Mouse (Mus musculus): ENCODE measurements around the gene Olfr1109. TPM values are rescaled to one million over a fixed set of nuclear protein-coding genes. Genes with fewer than 3 reads are reported as not detected.

Gene Olfr1109
- not detected for total RNA-seq (2021)

- intact Hi-C loops (cut with DNase I), result no loop called here
- no peak for DNase-seq
Measured at GRCm38 (mm10) chr2:87095908-87096307, at the start of gene Olfr1109. Gene Olfr1109 (minus strand): TSS chr2:87096008.

GRCm38 (mm10) chr2:87140200-87140599, 44.4 kb upstream of the Olfr1109 start, which contains the start of gene Olfr1110:
Gene Olfr1110 (minus strand): TSS chr2:87140300.
- intact Hi-C loops (cut with DNase I), result no loop called here
- no peak for DNase-seq

DNA sequence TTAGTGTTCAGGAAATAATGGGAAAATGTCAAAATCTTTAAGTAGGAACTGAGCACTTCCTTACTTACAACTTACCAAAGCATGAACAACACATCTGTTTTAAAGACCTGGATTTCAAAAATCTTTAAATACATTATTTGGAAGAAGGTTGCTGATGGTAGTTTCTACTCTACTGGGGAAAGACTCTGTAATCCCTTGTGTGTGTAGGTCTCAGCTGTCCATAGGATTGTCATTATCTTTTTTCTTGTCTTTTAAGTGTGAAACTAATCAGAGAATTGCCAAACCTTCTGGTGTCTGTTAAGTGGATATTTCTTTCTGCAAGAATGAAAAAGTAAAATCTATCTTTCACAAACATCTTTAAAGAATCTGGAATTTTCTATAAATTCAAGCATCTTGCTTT, 18.7 kb upstream of the Olfr1109 start, which contains the start of gene Olfr259:
TSS of gene Olfr259 (minus strand) at position 101 of the 400 bp plus-strand sequence.
- intact Hi-C loops (cut with DNase I), result no loop called here

DNA sequence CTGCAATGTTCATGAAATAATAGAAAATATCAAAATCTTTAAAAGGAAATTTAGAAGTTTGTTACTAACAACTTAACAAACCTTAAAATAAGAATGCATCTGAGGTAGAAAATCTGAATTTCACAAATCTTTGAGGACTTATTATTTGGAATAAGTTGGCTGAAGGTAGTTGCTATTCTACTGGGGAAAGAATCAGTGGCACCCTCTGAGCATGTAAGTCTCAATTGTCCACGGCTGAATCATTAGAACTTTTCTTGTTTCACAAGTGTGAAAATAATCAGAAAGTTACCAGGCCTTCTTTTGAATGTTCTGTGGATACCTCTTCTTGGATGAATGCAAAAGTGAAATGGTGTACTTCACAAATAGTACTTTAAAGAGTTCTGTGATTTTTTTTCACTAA, 20.1 kb downstream of the Olfr1109 start, which contains the start of gene Olfr1107:
TSS of gene Olfr1107 (minus strand) at position 101 of the 400 bp plus-strand sequence.
- intact Hi-C loops (cut with DNase I), result no loop called here
- DNase-seq, result no peak

More for the DNA sequence above, 18.7 kb upstream of the Olfr1109 start, which contains the start of gene Olfr259:
- DNase-seq, result no peak

- intact Hi-C loops (cut with DNase I), result no loop called here
Measured at GRCm38 (mm10) chr2:87052173-87052572, 43.6 kb downstream of the Olfr1109 start, which contains the start of gene Olfr1106. Gene Olfr1106 (minus strand): TSS chr2:87052273.

More at GRCm38 (mm10) chr2:87052173-87052572, 43.6 kb downstream of the Olfr1109 start, which contains the start of gene Olfr1106:
- DNase-seq, result no peak

Other genes with a start within 250 kb of the Olfr1109 start
- not detected for gene Olfr1095, start 244.3 kb downstream of the Olfr1109 start, total RNA-seq (2021)
- gene Gm13723, start 221.2 kb downstream of the Olfr1109 start, total RNA-seq (2021), result not detected
- gene Olfr1097, start 203.8 kb downstream of the Olfr1109 start, total RNA-seq (2021), result not detected
- gene Olfr1098, start 171.5 kb downstream of the Olfr1109 start, total RNA-seq (2021), result not detected
- not detected for gene Olfr1099, start 135.3 kb downstream of the Olfr1109 start, total RNA-seq (2021)
- not detected for gene Olfr1100, start 116.1 kb downstream of the Olfr1109 start, total RNA-seq (2021)
- gene Olfr1101, start 104.8 kb downstream of the Olfr1109 start, total RNA-seq (2021), result not detected
- gene Olfr1102, start 97.6 kb downstream of the Olfr1109 start, total RNA-seq (2021), result not detected
- not detected for gene Olfr1104, start 68.9 kb downstream of the Olfr1109 start, total RNA-seq (2021)
- not detected for gene Olfr1105, start 59.5 kb downstream of the Olfr1109 start, total RNA-seq (2021)
- not detected for gene Olfr1106, start 43.7 kb downstream of the Olfr1109 start, total RNA-seq (2021)
- not detected for gene Olfr1107, start 20.2 kb downstream of the Olfr1109 start, total RNA-seq (2021)
- not detected for gene Olfr259, start 18.6 kb upstream of the Olfr1109 start, total RNA-seq (2021)
- gene Olfr1110, start 44.3 kb upstream of the Olfr1109 start, total RNA-seq (2021), result not detected
- not detected for gene Olfr1111, start 56.6 kb upstream of the Olfr1109 start, total RNA-seq (2021)
- gene Olfr1112, start 91.8 kb upstream of the Olfr1109 start, total RNA-seq (2021), result not detected
- gene Olfr1113, start 113.0 kb upstream of the Olfr1109 start, total RNA-seq (2021), result not detected
- not detected for gene Olfr1115, start 152.0 kb upstream of the Olfr1109 start, total RNA-seq (2021)
- not detected for gene Olfr1116, start 171.5 kb upstream of the Olfr1109 start, total RNA-seq (2021)
- not detected for gene Olfr1118, start 211.6 kb upstream of the Olfr1109 start, total RNA-seq (2021)